Mouse (Mus musculus) erythroblast, adult 5-6 weeks (primary cell): ENCODE results near the gene Hoxd3. TPM values are rescaled to one million over a fixed set of nuclear protein-coding genes. Genes with fewer than 3 reads are reported as not detected.

Experiments
- ATAC-seq: replicated peaks from 2 replicates; pipeline ENCODE4 v1.8.0; 2016; ENCODE audit warnings: moderate number of reproducible peaks, mild to moderate bottlenecking, moderate TSS enrichment, inconsistent platforms; ENCODE audit not compliant: poor library complexity, low FRiP score, severe bottlenecking
- total RNA-seq, 2 experiments: library from RNA; stranded (forward) in 1 of 2; stranded (reverse) in 1 of 2; fragments of 150-400 nt in 1 of 2; fragments of 200-764, 138-1000 nt in 1 of 2; gene quantifications; 2 replicates each; pipeline versions ENCODE4 v1.2.3 to v1.2.4; 2015 to 2017; ENCODE audit warnings: low replicate concordance in 2 of 2

Gene Hoxd3
- total RNA-seq (2015; ENCODE audit: low replicate concordance) (not detected in 2 replicates), total RNA-seq (2017; ENCODE audit: low replicate concordance) (not detected in 2 replicates)

DNA sequence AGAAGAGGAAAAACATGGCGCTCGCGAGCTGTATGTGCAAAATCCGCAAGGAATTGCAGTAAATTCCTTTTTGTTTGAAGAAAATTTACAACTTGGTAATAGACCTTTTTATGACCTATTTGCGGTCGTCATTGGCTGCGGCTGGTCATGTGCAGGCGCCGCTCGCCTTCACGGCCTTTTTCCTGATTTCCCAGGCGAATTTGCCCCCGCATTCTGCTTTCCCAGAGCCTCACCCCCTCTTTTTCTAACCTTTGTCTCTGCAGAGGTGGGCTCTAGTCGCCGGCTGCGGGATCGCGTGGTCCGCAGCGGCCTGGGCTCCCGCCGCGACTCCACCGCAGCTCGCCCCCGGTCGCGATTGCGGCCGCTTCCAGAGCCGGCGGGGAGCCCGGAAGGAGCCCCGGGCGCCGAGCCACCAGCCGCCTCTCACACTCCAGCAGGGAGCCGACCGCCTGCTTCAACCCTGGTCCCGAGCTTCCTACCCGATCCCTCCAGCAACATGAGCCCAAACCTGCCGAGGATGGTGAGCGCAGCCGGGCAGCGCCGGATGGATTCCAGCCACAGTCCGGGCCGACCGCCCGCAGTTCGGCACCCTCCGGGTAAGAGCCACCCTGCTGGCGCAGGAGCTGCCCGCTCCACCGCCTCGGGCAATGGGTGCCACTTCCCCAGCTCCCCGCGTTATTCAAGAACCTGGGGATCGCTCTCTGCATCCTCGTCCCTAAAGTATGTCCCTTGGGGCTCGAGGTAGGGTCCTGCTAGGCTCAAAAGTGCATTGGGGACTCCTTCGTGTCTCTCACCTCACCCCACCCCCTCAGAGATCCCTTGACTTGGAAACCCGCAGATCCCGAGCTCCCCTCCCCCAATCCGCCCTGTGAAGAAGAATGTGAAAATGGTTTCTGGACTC lies at the start of gene Hoxd3, which contains the start of gene Hoxd4:
Gene Hoxd3, plus strand, starts transcription at position 207 of the 901 bp plus-strand sequence.
Gene Hoxd4, plus strand, starts transcription at position 209 of the 901 bp plus-strand sequence.
- no peak for ATAC-seq

DNA sequence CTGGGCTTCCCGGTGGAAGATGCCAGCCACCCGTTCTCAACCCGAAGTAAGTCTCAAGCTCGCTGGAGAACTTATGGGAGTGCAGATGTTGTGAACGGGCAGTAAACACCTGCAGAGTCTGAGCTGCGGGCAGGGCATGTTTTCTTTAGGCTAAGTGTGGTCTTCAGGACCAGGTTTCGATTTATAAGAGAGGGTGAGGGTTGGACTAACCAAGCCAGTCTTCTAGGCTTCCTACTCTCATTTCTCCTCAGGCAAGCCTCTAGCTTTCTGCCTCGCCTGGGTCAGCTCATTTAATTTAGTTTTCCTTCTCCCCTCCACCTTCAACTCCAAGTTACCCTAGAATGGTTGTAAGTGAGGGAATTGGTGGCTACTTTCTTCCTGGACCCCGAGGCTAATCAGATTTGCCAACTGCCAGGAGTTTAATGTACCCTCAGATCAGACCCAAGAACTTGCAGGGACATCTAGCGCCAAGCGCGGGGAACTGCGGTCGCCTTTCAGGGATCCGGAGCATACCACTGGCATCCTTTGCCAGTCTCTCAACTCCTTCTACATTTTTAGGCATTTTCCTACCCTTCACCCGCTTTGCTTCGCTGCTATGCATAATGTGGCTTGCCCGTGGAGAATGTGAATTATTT lies 48.3 kb upstream of the Hoxd3 start:
- ATAC-seq: no peak

DNA sequence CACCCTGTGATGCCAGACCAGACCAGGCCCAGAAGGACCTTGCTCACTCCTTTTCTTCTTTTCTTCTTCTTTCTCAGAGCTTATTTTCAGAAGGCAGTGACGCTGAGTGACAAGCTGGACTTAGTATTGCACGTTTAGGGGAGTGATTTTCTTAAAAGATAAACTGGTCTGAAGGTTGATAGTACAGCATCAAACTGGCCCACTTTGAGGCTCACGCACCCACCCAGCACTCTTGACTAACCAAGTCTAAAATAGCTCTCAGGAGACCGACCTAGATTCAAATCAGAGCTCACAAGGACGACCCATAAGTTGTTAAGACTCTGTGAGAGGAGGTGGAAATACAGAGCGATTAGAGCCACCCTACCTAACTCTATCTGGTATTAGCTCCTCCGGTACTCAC lies 45.3 kb upstream of the Hoxd3 start:
- no peak for ATAC-seq

DNA sequence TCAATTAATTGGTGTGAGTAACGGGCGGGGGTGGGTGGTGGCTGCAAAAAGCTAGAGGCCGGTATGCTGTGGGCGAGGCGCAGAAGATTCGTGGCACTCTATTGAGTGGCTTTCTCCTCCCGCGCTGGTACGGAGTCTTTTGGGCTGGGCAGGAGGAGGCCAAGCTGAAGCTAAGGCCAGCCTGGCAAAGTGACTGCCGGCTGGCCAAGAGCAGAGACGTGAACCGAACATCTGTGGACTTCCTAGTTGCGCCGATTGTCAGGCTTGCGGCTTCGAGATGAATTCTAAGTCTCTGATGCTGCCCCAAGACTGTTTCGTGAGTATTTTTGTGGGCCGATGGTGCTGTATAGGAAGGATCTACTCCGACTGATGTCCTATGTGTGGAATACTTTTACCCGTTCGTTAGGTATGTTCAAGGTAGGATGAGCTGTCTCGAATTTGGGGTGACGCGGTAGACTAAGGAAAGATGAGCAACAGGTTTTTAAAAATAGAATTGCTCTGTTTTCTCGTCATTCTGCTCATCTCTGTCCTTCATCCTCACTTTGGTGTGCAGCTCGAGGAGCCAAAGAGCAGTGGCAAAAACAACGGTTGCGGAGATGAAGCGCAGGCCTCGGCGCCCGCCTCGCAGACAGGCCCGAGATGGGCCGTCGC lies 44.4 kb upstream of the Hoxd3 start:
- ATAC-seq: no peak

DNA sequence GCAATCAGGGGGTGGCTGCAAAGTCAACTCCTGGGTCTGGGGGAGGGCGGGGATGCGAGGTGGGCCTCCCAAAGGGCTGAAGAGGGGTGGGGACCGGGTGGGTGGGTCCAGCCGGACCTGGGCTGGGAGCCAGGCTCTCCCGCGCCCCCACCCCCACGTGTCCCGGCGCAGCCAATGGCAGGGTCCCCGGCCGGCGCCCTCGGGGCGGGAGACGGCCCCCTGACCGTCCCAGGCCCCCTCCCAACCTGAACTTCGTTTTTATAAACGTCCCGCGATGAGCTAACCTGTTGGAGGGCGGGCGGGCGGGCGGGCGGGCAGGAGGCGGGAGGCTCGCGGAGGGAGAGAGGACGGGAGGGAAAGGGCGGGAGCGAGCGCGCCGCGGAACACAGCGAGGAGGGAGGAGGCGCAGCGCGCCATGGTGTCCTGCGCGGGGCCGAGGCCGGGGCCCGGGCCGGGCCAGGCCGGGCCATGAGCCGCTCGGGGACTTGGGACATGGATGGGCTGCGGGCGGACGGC lies 43.8 kb upstream of the Hoxd3 start, which contains the start of gene Hoxd13:
Gene Hoxd13, plus strand, starts transcription at position 469 of the 516 bp plus-strand sequence.
- no peak for ATAC-seq

DNA sequence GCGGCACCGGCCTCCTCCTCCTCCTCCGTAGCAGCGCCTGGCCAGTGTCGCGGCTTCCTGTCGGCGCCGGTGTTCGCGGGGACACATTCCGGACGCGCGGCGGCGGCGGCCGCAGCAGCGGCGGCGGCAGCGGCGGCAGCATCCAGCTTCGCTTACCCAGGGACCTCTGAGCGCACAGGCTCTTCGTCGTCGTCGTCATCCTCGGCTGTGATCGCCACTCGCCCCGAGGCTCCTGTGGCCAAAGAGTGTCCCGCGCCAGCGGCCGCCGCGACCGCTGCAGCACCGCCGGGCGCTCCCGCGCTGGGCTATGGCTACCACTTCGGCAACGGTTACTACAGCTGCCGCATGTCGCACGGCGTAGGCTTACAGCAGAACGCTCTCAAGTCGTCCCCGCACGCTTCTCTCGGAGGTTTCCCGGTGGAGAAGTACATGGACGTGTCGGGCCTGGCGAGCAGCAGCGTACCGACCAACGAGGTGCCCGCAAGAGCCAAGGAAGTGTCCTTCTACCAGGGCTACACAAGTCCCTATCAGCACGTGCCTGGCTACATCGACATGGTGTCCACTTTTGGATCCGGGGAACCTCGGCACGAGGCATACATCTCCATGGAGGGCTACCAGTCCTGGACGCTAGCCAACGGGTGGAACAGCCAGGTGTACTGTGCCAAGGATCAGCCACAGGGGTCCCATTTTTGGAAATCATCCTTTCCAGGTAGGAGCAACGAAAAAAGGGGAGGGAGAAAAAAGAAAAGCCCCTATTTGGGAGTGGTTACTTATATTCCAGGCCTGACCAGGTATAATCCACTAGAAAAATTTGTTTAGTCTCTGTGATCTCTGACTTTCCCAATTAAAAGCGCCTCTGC lies 43.1 kb upstream of the Hoxd3 start:
- ATAC-seq: no peak

DNA sequence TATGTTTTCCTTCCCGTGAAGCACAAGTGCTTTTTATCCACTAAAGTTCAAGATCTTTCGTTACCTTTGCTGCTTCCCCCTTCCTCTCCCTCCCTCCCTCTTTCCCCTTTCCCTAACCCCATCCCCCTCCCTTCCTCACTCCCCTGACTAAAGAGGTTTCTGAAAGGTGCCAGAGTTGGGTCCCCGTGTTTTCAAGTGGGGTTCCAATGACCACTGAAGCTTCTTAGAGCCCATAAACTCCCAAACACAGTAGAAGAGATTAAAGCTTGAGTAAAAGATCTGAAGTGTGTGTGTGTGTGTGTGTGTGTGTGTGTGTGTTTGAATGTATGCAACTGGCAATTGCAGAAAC lies 42.5 kb upstream of the Hoxd3 start:
- no peak for ATAC-seq

DNA sequence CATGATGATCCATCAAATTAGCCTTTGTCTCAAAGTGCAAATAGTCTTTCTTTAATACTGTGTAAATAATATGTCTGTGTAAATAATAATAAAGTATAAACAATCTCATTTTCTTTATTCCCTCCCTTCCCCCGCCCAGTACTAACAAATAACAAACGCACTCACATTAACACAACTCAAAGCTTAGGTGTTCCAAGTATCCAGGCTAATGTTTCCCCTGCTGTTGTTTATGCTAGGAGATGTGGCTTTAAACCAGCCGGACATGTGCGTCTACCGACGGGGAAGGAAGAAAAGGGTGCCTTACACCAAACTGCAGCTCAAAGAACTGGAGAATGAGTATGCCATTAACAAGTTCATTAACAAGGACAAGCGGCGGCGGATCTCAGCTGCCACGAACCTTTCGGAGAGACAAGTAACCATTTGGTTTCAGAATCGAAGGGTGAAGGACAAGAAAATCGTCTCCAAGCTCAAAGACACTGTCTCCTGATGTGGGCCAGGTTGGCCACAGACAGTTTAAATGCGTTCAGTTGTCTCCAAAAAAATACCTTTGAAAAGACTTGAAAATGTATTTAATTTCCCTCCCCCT lies 42.0 kb upstream of the Hoxd3 start:
- ATAC-seq: no peak

DNA sequence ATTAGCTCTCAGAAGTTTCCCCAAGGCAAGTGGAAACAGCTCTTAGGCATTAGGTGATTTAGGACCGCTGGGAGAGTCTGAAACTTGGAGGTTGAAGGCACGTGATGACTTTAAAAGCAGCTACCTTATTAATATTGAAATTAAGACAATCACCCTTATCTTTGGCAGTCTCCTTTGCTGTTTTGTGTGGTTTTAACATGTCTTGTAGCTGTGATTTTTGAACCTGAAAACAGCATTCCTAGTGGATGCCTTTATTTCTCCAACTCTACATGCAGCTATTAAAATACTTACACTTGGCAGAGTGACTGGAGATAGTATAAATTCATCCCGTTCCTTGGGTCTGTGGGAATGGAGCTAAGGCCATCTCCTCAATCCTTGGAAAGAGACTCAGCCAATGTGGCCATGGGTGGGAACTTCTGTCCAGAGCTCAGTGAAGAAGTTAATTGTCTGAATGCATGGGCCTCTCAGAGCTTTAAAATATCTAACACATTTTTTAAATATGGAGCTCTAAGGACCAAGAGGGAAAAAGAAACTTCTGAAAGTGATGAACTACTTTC lies 41.0 kb upstream of the Hoxd3 start:
- ATAC-seq: no peak

DNA sequence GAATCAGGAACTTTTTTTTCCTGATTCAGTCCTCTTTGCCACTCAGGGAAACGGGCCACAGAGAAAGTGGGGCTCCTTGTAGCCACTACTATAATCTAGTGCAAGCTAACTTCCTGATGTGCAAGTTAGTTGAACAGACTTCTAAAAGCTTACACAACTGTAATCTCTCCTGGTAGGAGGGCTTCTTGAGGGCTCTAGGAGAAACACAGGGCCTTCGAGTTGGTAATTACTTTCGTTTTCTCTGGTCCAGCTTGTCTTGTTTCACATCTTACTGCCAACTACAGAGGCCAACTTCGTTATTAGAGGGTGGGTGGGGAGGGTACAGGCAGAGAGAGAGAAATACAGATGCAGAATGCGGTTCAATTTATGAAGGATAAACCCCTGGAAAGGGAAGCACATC lies 39.9 kb upstream of the Hoxd3 start:
- ATAC-seq: no peak

DNA sequence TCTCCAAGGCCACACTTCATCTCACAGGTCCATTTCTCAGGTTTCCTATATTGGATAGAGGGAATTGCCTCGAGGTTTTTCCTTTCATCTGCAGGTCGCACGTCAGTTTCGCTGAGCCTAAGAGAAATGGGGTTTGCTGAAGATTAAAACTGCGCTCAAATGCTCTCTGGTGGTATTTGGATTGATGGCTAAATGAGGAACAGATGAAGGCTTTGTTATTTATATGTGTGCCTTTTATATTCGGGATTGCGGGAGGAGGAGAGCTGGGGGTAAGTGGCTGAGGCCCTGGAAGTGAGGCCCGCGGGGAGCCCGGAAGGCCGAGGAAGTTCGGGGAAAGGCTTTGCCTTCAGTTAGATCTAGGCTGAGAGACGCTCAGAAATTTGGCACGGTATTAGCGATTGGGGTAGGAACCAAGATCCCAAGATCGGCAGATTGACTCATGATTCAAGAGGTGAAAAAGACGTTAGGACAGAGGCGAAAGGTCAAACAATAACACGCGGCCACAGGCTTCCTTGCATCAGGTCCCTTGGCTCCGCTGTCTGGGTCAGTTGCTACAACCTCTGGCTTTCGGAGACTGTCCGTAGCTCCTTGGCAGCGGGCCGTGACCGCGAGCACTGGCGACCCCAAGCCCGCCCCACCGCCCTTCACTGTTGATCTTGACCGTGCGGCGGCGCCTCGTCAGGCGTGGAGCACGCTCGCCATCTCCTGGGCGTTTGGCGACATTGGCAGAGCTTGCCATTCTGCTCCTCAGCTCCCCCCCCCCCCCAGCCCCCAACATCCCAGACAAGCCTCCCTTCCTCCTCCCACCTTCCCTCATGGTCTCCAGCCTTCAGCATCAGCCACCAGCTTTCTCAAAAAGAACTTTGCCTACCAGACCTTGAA lies 39.0 kb upstream of the Hoxd3 start:
- no peak for ATAC-seq

DNA sequence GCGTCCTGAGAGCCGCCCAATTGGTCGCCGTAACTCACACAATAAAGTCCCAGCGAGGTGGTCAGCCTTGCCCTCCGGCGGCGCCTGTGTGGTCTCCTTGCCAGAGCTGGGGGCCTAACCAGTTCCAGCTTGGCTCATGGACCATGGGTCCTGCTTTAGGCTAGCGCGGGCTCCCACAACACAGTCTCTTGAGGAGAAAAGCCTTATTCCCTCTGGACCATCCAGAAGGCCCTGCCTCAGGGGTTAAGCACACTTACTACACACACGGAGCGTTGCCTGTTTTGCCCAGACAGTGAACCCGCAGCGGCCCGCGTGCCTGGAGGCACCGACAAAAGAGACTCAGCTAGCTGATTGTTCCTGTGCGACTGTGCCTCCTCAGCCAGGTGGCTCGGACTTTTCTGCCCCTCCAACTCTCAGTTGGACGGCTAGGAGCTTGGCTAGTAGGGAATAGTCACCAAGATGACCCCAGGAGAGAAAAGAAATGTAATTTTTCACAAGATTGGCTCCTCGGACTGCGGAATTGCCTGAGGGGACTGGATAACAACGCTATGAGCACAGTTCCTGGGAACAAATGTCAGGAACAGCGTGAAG lies 37.8 kb upstream of the Hoxd3 start:
- ATAC-seq: no peak

DNA sequence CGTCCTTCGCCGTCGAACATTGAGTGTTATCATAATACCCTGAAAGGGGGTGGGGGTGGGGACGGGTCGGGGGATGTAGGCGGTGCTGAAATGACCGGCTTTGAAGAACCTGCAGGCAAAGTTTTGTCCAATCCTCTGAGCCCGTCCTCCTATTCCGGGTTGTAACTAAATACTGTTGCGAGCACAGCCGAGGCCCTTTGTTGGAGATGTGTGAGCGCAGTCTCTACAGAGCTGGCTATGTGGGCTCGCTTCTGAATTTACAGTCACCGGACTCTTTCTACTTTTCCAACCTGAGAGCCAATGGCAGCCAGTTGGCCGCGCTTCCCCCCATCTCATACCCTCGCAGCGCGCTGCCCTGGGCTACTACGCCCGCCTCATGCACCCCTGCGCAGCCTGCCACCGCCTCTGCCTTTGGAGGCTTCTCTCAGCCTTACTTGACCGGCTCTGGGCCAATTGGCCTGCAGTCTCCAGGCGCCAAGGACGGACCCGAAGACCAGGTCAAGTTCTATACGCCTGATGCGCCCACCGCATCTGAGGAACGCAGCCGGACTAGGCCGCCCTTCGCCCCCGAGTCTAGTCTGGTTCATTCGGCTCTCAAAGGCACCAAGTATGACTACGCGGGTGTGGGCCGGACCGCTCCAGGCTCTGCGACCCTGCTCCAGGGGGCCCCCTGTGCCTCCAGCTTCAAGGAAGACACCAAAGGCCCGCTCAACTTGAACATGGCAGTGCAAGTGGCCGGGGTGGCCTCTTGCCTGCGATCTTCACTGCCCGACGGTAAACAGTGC lies 36.7 kb upstream of the Hoxd3 start, which contains the start of gene Hoxd12:
Gene Hoxd12, plus strand, starts transcription at position 133 of the 785 bp plus-strand sequence.
- ATAC-seq: no peak

DNA sequence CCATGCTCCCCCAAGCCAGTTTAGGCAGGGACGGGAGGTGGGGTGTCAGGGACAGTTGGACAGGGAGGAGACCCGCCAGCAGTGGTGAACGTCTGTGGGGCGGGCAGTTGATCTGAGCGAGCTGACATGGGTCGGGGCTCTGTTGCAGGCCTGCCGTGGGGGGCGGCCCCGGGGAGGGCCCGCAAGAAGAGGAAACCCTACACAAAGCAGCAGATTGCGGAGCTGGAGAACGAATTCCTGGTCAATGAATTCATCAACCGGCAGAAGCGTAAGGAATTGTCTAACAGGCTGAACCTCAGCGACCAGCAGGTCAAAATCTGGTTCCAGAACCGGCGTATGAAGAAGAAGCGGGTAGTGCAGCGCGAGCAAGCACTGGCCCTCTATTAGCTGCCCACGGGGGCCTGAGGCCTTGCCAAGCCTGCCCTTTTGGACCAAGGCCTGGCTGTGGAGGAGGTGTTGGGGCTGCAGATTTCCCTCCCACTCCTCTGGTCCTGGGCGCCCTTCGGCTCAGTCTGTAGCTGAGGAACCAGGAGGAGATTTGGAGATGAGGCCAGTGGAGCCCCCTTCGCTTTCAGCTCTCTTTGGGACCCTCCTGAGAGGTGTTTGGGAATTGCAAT lies 36.0 kb upstream of the Hoxd3 start:
- no peak for ATAC-seq

DNA sequence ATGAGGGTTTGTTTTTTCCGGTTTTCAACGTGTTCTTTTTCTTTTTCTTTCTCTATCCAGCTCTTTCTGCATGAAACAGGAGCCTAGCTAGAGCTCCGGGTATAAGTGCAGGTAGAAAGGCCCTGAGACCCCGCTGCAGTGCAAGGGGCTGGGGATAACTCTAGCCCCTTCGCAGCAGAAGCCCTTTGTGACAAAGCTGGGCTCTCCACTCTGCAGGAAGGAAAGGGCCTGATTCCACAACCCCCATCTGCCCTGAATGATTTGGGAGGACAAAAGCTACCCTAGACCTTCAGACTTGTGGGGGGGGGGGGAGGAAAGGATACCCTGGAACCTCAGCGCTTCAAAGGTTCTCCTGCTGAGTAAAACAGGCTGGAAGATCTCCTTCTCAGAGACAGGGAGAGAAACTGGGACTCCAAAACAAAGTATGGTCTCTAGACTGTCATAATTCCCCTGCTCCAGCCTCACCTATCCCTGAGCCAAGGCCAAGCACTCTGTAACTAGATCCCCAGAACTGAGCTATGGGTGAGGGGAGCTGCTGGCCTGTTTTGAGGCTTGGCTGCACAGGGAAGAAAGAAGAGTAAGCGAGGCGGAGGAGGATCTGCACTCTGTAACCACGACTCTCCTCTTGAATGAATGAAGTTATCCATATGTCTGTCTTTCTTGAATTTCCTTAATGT lies 35.2 kb upstream of the Hoxd3 start:
- ATAC-seq: no peak

DNA sequence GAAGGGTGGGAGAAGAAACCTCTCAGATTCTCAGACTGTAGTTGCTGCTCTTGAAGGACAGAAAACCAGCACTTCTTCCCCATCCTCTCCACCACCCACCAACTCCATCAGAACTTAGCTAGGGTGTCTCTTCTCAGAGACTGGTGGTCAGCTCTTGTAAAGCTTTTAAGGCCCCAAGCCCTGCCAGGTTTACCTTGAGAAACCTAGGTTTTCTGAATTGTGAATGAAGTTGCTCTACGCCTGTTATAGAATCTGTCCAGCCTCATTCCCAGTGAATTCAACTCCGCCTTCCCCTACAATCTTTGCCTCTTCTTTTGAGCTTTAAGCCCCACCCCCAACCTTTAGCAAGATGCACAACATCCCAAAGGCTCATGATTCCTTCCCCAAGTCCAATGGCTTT lies 34.6 kb upstream of the Hoxd3 start:
- ATAC-seq: no peak
